Mouse (Mus musculus): Measurements from ENCODE around the gene Tpbgl. TPM values are rescaled to one million over a fixed set of nuclear protein-coding genes. Genes with fewer than 3 reads are reported as not detected.

Gene Tpbgl
- total and polyA plus RNA-seq, 3 experiments: 0.07 to 0.25 TPM; not detected in 1

DNA sequence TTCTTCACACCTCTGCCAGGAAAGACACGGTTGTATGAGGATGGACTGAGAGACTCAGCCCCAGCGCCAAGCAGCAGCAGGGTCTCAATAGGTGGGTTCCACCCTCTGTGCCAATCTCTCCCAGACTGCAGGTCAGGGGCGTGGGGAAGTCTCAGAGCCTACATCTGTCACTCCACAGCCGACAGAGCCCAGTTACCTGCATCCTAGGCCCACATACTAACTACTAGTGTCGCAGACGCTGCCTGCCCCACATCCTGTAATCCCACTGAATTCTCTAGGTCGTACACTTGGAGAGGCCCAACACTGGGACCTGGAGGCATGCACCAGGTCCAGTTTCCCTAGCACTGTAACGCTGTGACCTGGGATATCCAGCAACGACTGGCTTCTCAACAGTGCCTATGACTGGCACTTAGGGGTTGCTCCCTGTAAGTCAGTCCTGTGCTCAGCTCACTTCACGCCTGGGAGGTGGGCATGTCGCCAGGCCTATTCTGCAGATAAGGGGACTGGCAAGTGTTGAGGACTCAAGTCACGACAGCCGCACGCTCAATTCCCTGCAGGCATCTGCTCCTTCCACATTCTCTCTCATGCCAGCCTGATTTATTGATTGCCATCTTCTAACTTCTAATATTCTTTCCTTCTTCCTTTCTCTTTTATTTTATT, 34.8 kb upstream of the Tpbgl start:
- TF ChIP-seq JUN (IDR thresholded peaks at IDR 0.05; ENCODE audit: insufficient read depth, low read depth, low read length) (no peak), SIN3A (IDR thresholded peaks at IDR 0.05; ENCODE audit: low read length) (no peak), MXI1 (IDR thresholded peaks at IDR 0.05; ENCODE audit: low read depth, low read length) (no peak), CTCF (conservative IDR thresholded peaks at IDR 0.05 in 1 of 2, IDR thresholded peaks at IDR 0.05 in 1 of 2; ENCODE audit: low read depth in 2 of 2, low read length in 2 of 2) (no peak), NRF1 (IDR thresholded peaks at IDR 0.05; ENCODE audit: low read depth, low read length) (no peak), MAX (IDR thresholded peaks at IDR 0.05; ENCODE audit: low read length) (no peak)

DNA sequence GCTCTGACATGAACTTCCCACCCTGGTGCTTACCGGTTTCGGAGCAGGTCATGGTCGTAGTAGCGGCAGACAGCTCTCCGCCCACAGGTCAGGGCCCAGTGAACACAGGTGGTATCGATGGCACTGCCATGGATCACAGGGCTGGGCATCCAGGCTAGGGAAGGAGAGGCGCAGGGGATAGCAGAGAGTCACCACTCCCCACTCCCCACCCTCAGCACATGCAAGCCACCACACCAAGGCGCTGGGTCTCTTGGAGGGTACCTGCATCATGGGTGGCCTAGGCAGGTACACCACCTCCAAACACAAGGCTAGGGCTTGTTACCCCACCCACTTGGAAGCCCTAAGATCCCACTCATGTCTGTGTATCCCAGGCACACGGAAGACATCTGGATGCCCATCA, 34.2 kb upstream of the Tpbgl start:
- Histone ChIP-seq H3K9me3 (replicated peaks; ENCODE audit: low read length) (no peaks in the 10 kb centered on the region), H3K36me3 (replicated peaks in 1 of 2; ENCODE audit: control insufficient read depth in 1 of 2, insufficient read depth in 1 of 2, low read length in 1 of 2) (no peaks in the 10 kb centered on the region), H3K4me2 (ENCODE audit: insufficient read depth, low read depth, poor library complexity, severe bottlenecking) (no peak overlapping the region), H3K4me3 (replicated peaks in 1 of 3; ENCODE audit: low read depth in 2 of 3, low read length in 2 of 3, poor library complexity in 1 of 3) (no peak overlapping the region), H3K27ac (ENCODE audit: insufficient read depth, low read depth) (no peak overlapping the region), H3K27me3 (replicated peaks) (peaks cover 2% of the 10 kb centered on the region), H3K79me2 (replicated peaks; ENCODE audit: control insufficient read depth, extremely low read depth, insufficient read depth, poor library complexity, severe bottlenecking) (no peaks in the 10 kb centered on the region), H3K9ac (ENCODE audit: insufficient read depth, low read depth) (no peak overlapping the region), H3K4me1 (ENCODE audit: control insufficient read depth in 1 of 2, insufficient read depth in 2 of 2) (peaks cover 11 to 26% of the 10 kb centered on the region in 2 experiments)
- TF ChIP-seq NELFE (IDR thresholded peaks at IDR 0.05; ENCODE audit: low read depth, low read length): no peak
- no peak for TF ChIP-seq NRF1 (IDR thresholded peaks at IDR 0.05; ENCODE audit: low read depth, low read length)
- TF ChIP-seq HCFC1 (IDR thresholded peaks at IDR 0.05; ENCODE audit: low read depth, low read length): no peak
- no peak for TF ChIP-seq RCOR1 (conservative IDR thresholded peaks at IDR 0.05; ENCODE audit: low read depth, low read length)
- no peak for TF ChIP-seq MAX (IDR thresholded peaks at IDR 0.05; ENCODE audit: low read length)
- TF ChIP-seq ZNF384 (IDR thresholded peaks at IDR 0.05; ENCODE audit: low read depth, low read length): no peak
- TF ChIP-seq MEF2A (IDR thresholded peaks at IDR 0.05; ENCODE audit: borderline replicate concordance, low read depth, low read length): no peak
- no peak for TF ChIP-seq PAX5 (IDR thresholded peaks at IDR 0.05; ENCODE audit: low read length)
- TF ChIP-seq MXI1 (IDR thresholded peaks at IDR 0.05; ENCODE audit: low read depth, low read length): no peak
- no peak for TF ChIP-seq POLR2AphosphoS2 (IDR thresholded peaks at IDR 0.05; ENCODE audit: low read depth, low read length)
- TF ChIP-seq TCF12 (IDR thresholded peaks at IDR 0.05; ENCODE audit: low read depth, low read length): no peak
- no peak for TF ChIP-seq CHD1 (IDR thresholded peaks at IDR 0.05; ENCODE audit: low read depth, low read length)
- no peak for TF ChIP-seq SMC3 (IDR thresholded peaks at IDR 0.05; ENCODE audit: low read depth, low read length)
- in situ Hi-C loops (cut with MboI; ENCODE audit: low pct_ligation_motif_present, low pct_unique_long_range_greater_than_20kb, low sequenced_read_pairs): loop anchor here (5.0 kb wide), 2 partner anchors 51 to 136 kb away; partner anchors contain the start of gene Slco2b1
- no peak for DNase-seq (ENCODE audit: extremely low read depth)
- dilution Hi-C loops (cut with MboI; ENCODE audit: extremely low pct_ligation_motif_present, extremely low pct_unique_long_range_greater_than_20kb, low sequenced_read_pairs): no loop called here

More for the DNA sequence above, 34.8 kb upstream of the Tpbgl start:
- H3K27me3 ChIP-seq (replicated peaks): peaks cover 2% of the 10 kb centered on the region
- no peaks in the 10 kb centered on the region for H3K36me3 ChIP-seq (replicated peaks in 1 of 2; ENCODE audit: control insufficient read depth in 1 of 2, insufficient read depth in 1 of 2, low read length in 1 of 2)
- no peak overlapping the region for H3K9ac ChIP-seq (ENCODE audit: insufficient read depth, low read depth)
- H3K4me2 ChIP-seq (ENCODE audit: insufficient read depth, low read depth, poor library complexity, severe bottlenecking): no peak overlapping the region
- DNase-seq (ENCODE audit: extremely low read depth): no peak
- H3K79me2 ChIP-seq (replicated peaks; ENCODE audit: control insufficient read depth, extremely low read depth, insufficient read depth, poor library complexity, severe bottlenecking): no peaks in the 10 kb centered on the region
- H3K4me1 ChIP-seq (ENCODE audit: control insufficient read depth in 1 of 2, insufficient read depth in 2 of 2): peaks cover 16 to 31% of the 10 kb centered on the region in 2 experiments
- no peak overlapping the region for H3K27ac ChIP-seq (ENCODE audit: insufficient read depth, low read depth)
- dilution Hi-C loops (cut with MboI; ENCODE audit: extremely low pct_ligation_motif_present, extremely low pct_unique_long_range_greater_than_20kb, low sequenced_read_pairs) (no loop called here), in situ Hi-C loops (cut with MboI; ENCODE audit: low pct_ligation_motif_present, low pct_unique_long_range_greater_than_20kb, low sequenced_read_pairs) (loop anchor here (5.0 kb wide), 2 partner anchors 51 to 136 kb away; partner anchors contain the start of gene Slco2b1)
- H3K9me3 ChIP-seq (replicated peaks; ENCODE audit: low read length): no peaks in the 10 kb centered on the region
- H3K4me3 ChIP-seq (replicated peaks in 1 of 3; ENCODE audit: low read depth in 2 of 3, low read length in 2 of 3, poor library complexity in 1 of 3): no peak overlapping the region
